Comparison of ENCODE assay signal across 9 mouse cellular contexts in genomic region chr1:192789111-192789522, GRCm38 (mm10). TPM values are rescaled to one million over a fixed set of nuclear protein-coding genes. Genes with fewer than 3 reads are reported as not detected.
A peak's percentile ranks its signal among the peaks of the same experiment; 100 is the strongest.
DNase-seq lines count a peak whose midpoint lies in the region; ATAC-seq and TF ChIP-seq lines count a peak whose summit lies in the region.
"Had no signal": no experiment of that assay in that cellular context is flagged by ENCODE, and none has a peak within 500 bp of the region (broad histone marks: within the 10 kb centered on the region; RNA-seq: fewer than 3 reads in every experiment).

No protein-coding gene starts in this region.

- DNase-seq in cerebellum, adult 11-12 months = peak; percentile 27
- peak; percentile 18 to 52 for DNase-seq in adrenal gland, postnatal 36 days
- peak; percentile 93 for DNase-seq in gastrocnemius, postnatal 25 days
- DNase-seq in stomach, postnatal 0 days (ENCODE audit: low spot score) = no peak
- DNase-seq in thymus, postnatal 0 days (ENCODE audit: low spot score) = no peak

- peaks cover 17% of the 10 kb centered on the region for H3K4me1 ChIP-seq in hindbrain, embryonic 16.5 days (ENCODE audit: control insufficient read depth, insufficient read depth, low read depth, low read length)
- peaks cover 86% of the 10 kb centered on the region for H3K4me1 ChIP-seq in limb, embryonic 12.5 days (replicated peaks)
- 0 out of 2 replicates have a peak, but pooled peaks cover 6% of the 10 kb centered on the region for H3K4me1 ChIP-seq in stomach, postnatal 0 days (replicated peaks; ENCODE audit: control insufficient read depth, insufficient read depth)

- no peak for ATAC-seq in cerebellum, adult (ENCODE audit: insufficient number of reproducible peaks, low FRiP score, low TSS enrichment)
- ATAC-seq in hindbrain, embryonic 16.5 days = peak; percentile 86
- peak; percentile 23; the same call in 1 of the 2 replicates for ATAC-seq in limb, embryonic 12.5 days (ENCODE audit: insufficient number of reproducible peaks, insufficient read depth, low FRiP score, low TSS enrichment, low read depth)
- peak; percentile 28; the same call in 1 of the 2 replicates for ATAC-seq in stomach, postnatal 0 days (ENCODE audit: low FRiP score, low TSS enrichment)

- H3K27ac ChIP-seq in hindbrain, embryonic 16.5 days (ENCODE audit: low read depth, low read length) = 0 out of 2 replicates have a peak overlapping the region, but pooled peaks have one; percentile 59
- H3K27ac ChIP-seq in limb, embryonic 12.5 days = peak overlapping the region; percentile 95
- H3K27ac ChIP-seq in stomach, postnatal 0 days (replicated peaks) = peak overlapping the region; percentile 81
- H3K27ac ChIP-seq: left cerebral cortex, adult 2 months had no signal

- H3K9ac ChIP-seq in hindbrain, embryonic 16.5 days (ENCODE audit: low read depth, low read length) = no peak overlapping the region
- H3K9ac ChIP-seq in limb, embryonic 12.5 days (replicated peaks) = no peak overlapping the region
- H3K9ac ChIP-seq in stomach, postnatal 0 days (ENCODE audit: low read length) = no peak overlapping the region

- WGBS in hindbrain, embryonic 16.5 days = 56% methylated on average over 10 of the region's 10 CpGs
- 53% methylated on average over 10 of the region's 10 CpGs for WGBS in limb, embryonic 12.5 days
- 58% methylated on average over 10 of the region's 10 CpGs for WGBS in stomach, postnatal 0 days

- TF ChIP-seq CTCF in stomach, postnatal 0 days (IDR thresholded peaks at IDR 0.05; ENCODE audit: low read depth) = no peak

- H3K36me3 ChIP-seq in hindbrain, embryonic 16.5 days (ENCODE audit: control insufficient read depth, insufficient read depth, low read length) = no peaks in the 10 kb centered on the region
- no peaks in the 10 kb centered on the region for H3K36me3 ChIP-seq in limb, embryonic 12.5 days
- H3K36me3 ChIP-seq in stomach, postnatal 0 days (ENCODE audit: control insufficient read depth, insufficient read depth, low read length) = no peaks in the 10 kb centered on the region

- no peak for TF ChIP-seq EP300 in stomach, postnatal 0 days (optimal IDR thresholded peaks at IDR 0.05)

- H3K4me2 ChIP-seq in hindbrain, embryonic 16.5 days (ENCODE audit: low read length) = no peak overlapping the region
- H3K4me2 ChIP-seq in limb, embryonic 12.5 days = no peak overlapping the region
- no peak overlapping the region for H3K4me2 ChIP-seq in stomach, postnatal 0 days (replicated peaks; ENCODE audit: low read depth)

- H3K9me3 ChIP-seq in hindbrain, embryonic 16.5 days (ENCODE audit: control insufficient read depth, low read length) = no peaks in the 10 kb centered on the region
- H3K9me3 ChIP-seq in limb, embryonic 12.5 days = no peaks in the 10 kb centered on the region
- no peaks in the 10 kb centered on the region for H3K9me3 ChIP-seq in stomach, postnatal 0 days (ENCODE audit: control insufficient read depth, low read length)

- no peaks in the 10 kb centered on the region for H3K27me3 ChIP-seq in hindbrain, embryonic 16.5 days (replicated peaks; ENCODE audit: control insufficient read depth, insufficient read depth, low read length)
- no peaks in the 10 kb centered on the region for H3K27me3 ChIP-seq in limb, embryonic 12.5 days
- H3K27me3 ChIP-seq in stomach, postnatal 0 days (ENCODE audit: control insufficient read depth, insufficient read depth, low read length) = no peaks in the 10 kb centered on the region

- H3K4me3 ChIP-seq in hindbrain, embryonic 16.5 days (ENCODE audit: low read length) = no peak overlapping the region
- no peak overlapping the region for H3K4me3 ChIP-seq in limb, embryonic 12.5 days (replicated peaks)
- H3K4me3 ChIP-seq in stomach, postnatal 0 days (ENCODE audit: low read depth, low read length) = no peak overlapping the region
- H3K4me3 ChIP-seq: left cerebral cortex, adult 2 months had no signal

RNA-seq across cellular contexts. Expression of gene Hhat, which starts 18.1 kb away (rescaled TPM):
- 1 to 10 TPM; 2.9 to 8.5 TPM for total RNA-seq in adrenal gland, postnatal 36 days (2021)
- total RNA-seq in gastrocnemius, postnatal 25 days (2021) = under 1 TPM; 0.72 TPM
- 3.4 and 3.5 TPM in 2 replicates for polyA plus RNA-seq in hindbrain, embryonic 16.5 days (2015; fragmentation: Nextera tagmentation; extraction: Ambion mirVana)
- 10.8 and 12.0 TPM in 2 replicates for polyA plus RNA-seq in limb, embryonic 12.5 days (2016; fragmentation: Nextera tagmentation; extraction: Ambion mirVana)
- polyA plus RNA-seq in stomach, postnatal 0 days (2015; fragmentation: Nextera tagmentation; extraction: Ambion mirVana) = 3.1 and 3.6 TPM in 2 replicates
- 3.6 and 3.7 TPM in 2 replicates for polyA plus RNA-seq in thymus, postnatal 0 days (2015; fragmentation: Nextera tagmentation; extraction: Ambion mirVana)

Comparison
In these comparisons a context has a peak if more than half of its experiments do, and no peak if none do; other contexts are left out.
1. DNase-seq: peak in cerebellum, adult 11-12 months (single experiment), adrenal gland, postnatal 36 days (2 of 2) and gastrocnemius, postnatal 25 days (single experiment); none in stomach, postnatal 0 days (single experiment) and thymus, postnatal 0 days (single experiment).
2. Peak in every context shown above with its lines, with median percentiles within 50 percentile points of each other: H3K27ac ChIP-seq.